Mouse (Mus musculus) bone marrow, adult 2 months (tissue): ENCODE measurements around the gene Rpl34.

Source experiments
- CTCF ChIP-seq: fragments of 200-500 bp; IDR thresholded peaks from 2 replicates; pipeline ENCODE4 v1.5.1; 2011; ENCODE audit warnings: low read length, control low read depth; ENCODE audit not compliant: control insufficient read depth, insufficient read depth
- POLR2A ChIP-seq: fragments of 200-500 bp; IDR thresholded peaks from 2 replicates; pipeline ENCODE4 v1.6.1; 2011; ENCODE audit warnings: low read depth, mild to moderate bottlenecking, control low read depth, low read length, borderline replicate concordance; ENCODE audit not compliant: control insufficient read depth

DNA sequence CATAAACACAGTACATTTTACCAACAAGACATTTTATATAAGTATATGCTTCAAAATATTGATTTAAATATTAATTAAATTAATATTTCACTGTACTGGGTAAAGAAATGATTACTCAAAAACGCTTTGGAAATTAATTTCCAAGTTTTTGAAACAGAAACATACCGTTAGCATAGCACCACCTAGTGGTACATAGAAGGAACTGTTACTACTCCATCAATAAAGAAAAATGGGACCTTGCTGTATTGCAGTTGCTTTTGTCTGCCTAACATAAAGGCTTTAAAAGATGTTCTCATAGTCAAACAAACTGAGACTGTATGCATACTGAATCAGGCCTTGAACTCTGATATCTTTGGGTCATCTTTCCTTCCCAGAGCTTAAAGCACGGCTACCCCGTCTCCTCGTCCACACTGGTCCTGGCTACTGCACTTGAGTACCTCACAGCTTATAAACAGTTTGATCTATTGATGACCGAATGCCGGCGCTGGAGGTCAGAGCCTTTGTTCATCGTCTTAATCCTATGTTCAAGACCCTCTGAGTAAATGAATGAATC is 36.1 kb downstream of the Rpl34 start:
- TF ChIP-seq POLR2A (no peak), CTCF (no peak)
